ENCODE assay signal across 14 mouse cellular contexts in the genomic region with DNA sequence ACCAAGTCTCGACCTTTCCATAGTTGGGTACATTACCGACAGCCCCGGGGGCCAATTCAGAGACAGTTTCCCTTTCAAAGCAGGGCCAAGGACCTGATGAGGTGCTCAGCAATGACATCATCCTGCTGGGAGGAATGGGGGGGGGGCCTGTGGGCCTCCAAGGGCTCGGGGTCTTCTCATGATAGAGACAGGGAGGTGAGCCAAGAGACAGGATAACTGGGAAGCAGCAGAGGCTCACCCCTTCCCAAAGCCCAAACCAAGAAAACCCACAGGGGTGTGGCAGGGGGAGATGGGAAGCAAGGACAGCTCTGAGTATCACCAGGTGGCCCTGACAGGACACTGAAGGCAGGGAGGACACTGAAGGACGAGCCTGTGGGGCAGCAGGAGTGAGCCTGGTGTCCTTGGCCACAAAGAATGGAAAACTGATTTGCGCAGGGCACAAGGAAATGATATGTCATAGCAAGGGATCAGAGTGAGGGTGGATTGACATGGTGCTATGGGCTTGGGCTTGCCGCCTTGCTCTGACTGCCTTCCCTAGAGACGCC. TPM values are rescaled to one million over a fixed set of nuclear protein-coding genes. Genes with fewer than 3 reads are reported as not detected.
DNase-seq lines count a peak whose midpoint lies in the region.
"Had no signal": no experiment of that assay in that cellular context is flagged by ENCODE, and none has a peak within 500 bp of the region (broad histone marks: within the 10 kb centered on the region; RNA-seq: fewer than 3 reads in every experiment).

No protein-coding gene starts in this region.

- peak; percentile 39 to 79 for DNase-seq in adrenal gland, adult (ENCODE audit: inconsistent age in 2 of 2, low spot score in 1 of 2)
- DNase-seq in adrenal gland, adult 18-20 months (ENCODE audit: low spot score in 2 of 2): no peak
- DNase-seq in adrenal gland, adult 8-10 months: peak; percentile 30
- no peak for DNase-seq in adrenal gland, postnatal 10 days
- peak; percentile 15 to 36 for DNase-seq in adrenal gland, postnatal 36 days
- DNase-seq: B cell, adult 2 months; cerebellum, adult 11 months; cerebellum, adult 18-20 months; cerebellum, adult 8-10 months; cerebellum, adult 9-11 months; cerebellum, postnatal 14 days; forebrain, postnatal 0 days had no signal

RNA-seq across cellular contexts. Expression of a gene that starts 28.6 kb away (rescaled TPM):
- total RNA-seq in adrenal gland, adult 18-20 months (2021): under 1 TPM; 0.13 to 0.56 TPM
- total RNA-seq in adrenal gland, adult 8-10 months (2022): under 1 TPM in 3 of 4 experiments, not detected in 1; 0.35 to 0.38 (median 0.38) TPM
- under 1 TPM; 0.12 to 0.39 TPM for total RNA-seq in adrenal gland, postnatal 10 days (2021)
- total RNA-seq in adrenal gland, postnatal 36 days (2021): under 1 TPM; 0.17 to 0.46 TPM
- total RNA-seq: CH12.LX; forebrain, postnatal 0 days; G1E had no signal

RNA-seq across cellular contexts. Expression of a gene that starts 49.8 kb away (rescaled TPM):
- 1 to 10 TPM; 8.4 to 9.7 TPM for total RNA-seq in adrenal gland, adult 18-20 months (2021)
- total RNA-seq in adrenal gland, adult 8-10 months (2022): 10 to 100 TPM; 16.1 to 18.1 (median 17.1) TPM
- 10 to 100 TPM in 1 of 2 experiments, 1 to 10 TPM in 1; 8.7 to 12.0 TPM for total RNA-seq in adrenal gland, postnatal 10 days (2021)
- 10 to 100 TPM; 11.0 to 17.4 TPM for total RNA-seq in adrenal gland, postnatal 36 days (2021)

Comparison
In these comparisons a context has a peak if more than half of its experiments do, and no peak if none do; other contexts are left out.
1. DNase-seq: peak in adrenal gland, adult (2 of 2), adrenal gland, adult 8-10 months (single experiment) and adrenal gland, postnatal 36 days (2 of 2); none in adrenal gland, adult 18-20 months (0 of 2) and adrenal gland, postnatal 10 days (single experiment).